Mouse (Mus musculus): ENCODE data around the gene Gdpd5.

GRCm38 (mm10) chr7:99358371-99358770 is 22.8 kb upstream of the Gdpd5 start:
- TF ChIP-seq CTCF (IDR thresholded peaks at IDR 0.05; ENCODE audit: borderline replicate concordance, control insufficient read depth, extremely low read depth, insufficient read depth, low read length, poor library complexity) (no peak), POLR2A (IDR thresholded peaks at IDR 0.05; ENCODE audit: control insufficient read depth, extremely low read depth, insufficient read depth, low read length, poor library complexity) (no peak)
